Mouse (Mus musculus) lung, embryonic 14.5 days (tissue): ENCODE measurements around the gene H3f3b. TPM values are rescaled to one million over a fixed set of nuclear protein-coding genes. Genes with fewer than 3 reads are reported as not detected.
A peak's percentile ranks its signal among the peaks of the same experiment; 100 is the strongest.

Source experiments
- ATAC-seq: fragments of 200-750 bp; cut with Nextera tagmentation; 2 replicates; pipeline ENCODE4 v1.8.0; 2017; ENCODE audit warnings: mild to moderate bottlenecking, moderate TSS enrichment, moderate library complexity; ENCODE audit not compliant: insufficient read depth
- DNase-seq: peaks from one replicate; pipeline ENCODE4 v3.0.0-alpha.2; 2015
- H3K27ac ChIP-seq: fragments of 300-500 bp; sonication (generic); 2 replicates; pipeline ENCODE4 v1.5.1; 2014; ENCODE audit warnings: low read depth, mild to moderate bottlenecking, moderate library complexity
- H3K27me3 ChIP-seq: fragments of 300-500 bp; sonication (generic); 2 replicates; pipeline ENCODE4 v1.6.1; 2014; ENCODE audit warnings: low read length, control low read depth; ENCODE audit not compliant: insufficient read depth
- H3K36me3 ChIP-seq: fragments of 300-500 bp; sonication (generic); 2 replicates; pipeline ENCODE4 v1.6.1; 2014; ENCODE audit warnings: control low read depth; ENCODE audit not compliant: insufficient read depth
- H3K4me1 ChIP-seq: fragments of 300-500 bp; sonication (generic); 2 replicates; pipeline ENCODE4 v1.6.1; 2014; ENCODE audit warnings: antibody characterized with exemption, control low read depth; ENCODE audit not compliant: insufficient read depth
- H3K4me2 ChIP-seq: fragments of 300-500 bp; sonication (generic); 2 replicates; pipeline ENCODE4 v1.6.1; 2014; ENCODE audit warnings: mild to moderate bottlenecking
- H3K4me3 ChIP-seq: fragments of 300-500 bp; sonication (generic); 2 replicates; pipeline ENCODE4 v1.5.1; 2014; ENCODE audit warnings: low read depth, low read length
- H3K9ac ChIP-seq: fragments of 300-500 bp; sonication (generic); 2 replicates; pipeline ENCODE4 v1.6.1; 2014
- H3K9me3 ChIP-seq: fragments of 300-500 bp; sonication (generic); 2 replicates; pipeline ENCODE4 v1.6.1; 2016; ENCODE audit warnings: low read depth, low read length, control low read depth
- CTCF ChIP-seq: IDR thresholded peaks from 2 replicates; pipeline ENCODE4 v1.5.1; 2016; ENCODE audit warnings: antibody characterized with exemption, low read depth
- WGBS: fragments of 180-500 bp; shearing (Covaris S2); extraction: QIAGEN DNeasy Blood & Tissue Kit; methylation state at CpG from one replicate; pipeline ENCODE4 v1.1.7; 2014; 5-methylcytosine and 5-hydroxymethylcytosine counted together
- polyA plus RNA-seq: library from polyadenylated mRNA; unstranded; fragments of >200 nt; fragmentation: Nextera tagmentation; extraction: Ambion mirVana; gene quantifications from 2 replicates; pipeline ENCODE4 v1.2.1, GENCODE M21; 2014

The H3f3b gene
- 1,851 and 1,959 TPM in 2 replicates for polyA plus RNA-seq

GRCm38 (mm10) chr11:116027756-116028155 lies at the start of gene H3f3b:
Gene H3f3b, minus strand, starts transcription at chr11:116027962.
- Histone ChIP-seq H3K27ac (no peak within 1 kb of the TSS), H3K4me2 (no peak within 1 kb of the TSS), H3K36me3 (peaks cover 4% of the 10 kb centered on the region; the same call in 1 of the 2 replicates), H3K9me3 (no peaks in the 10 kb centered on the region), H3K9ac (no peak within 1 kb of the TSS), H3K4me1 (no peaks in the 10 kb centered on the region), H3K4me3 (no peak within 1 kb of the TSS), H3K27me3 (no peaks in the 10 kb centered on the region)
- TF ChIP-seq CTCF: no peak
- no peak for DNase-seq
- ATAC-seq: no peak
- WGBS: 75% methylated on average over 4 of the region's 4 CpGs

- Histone ChIP-seq H3K27ac (no peak overlapping the region), H3K4me3 (peak overlapping the region; percentile 24; the same call in 1 of the 2 replicates), H3K4me1 (peaks cover 3% of the 10 kb centered on the region; the same call in 1 of the 2 replicates), H3K4me2 (peak overlapping the region; percentile 61), H3K27me3 (no peaks in the 10 kb centered on the region), H3K9me3 (no peaks in the 10 kb centered on the region), H3K9ac (peak overlapping the region; percentile 43; the same call in 1 of the 2 replicates), H3K36me3 (peaks cover 33% of the 10 kb centered on the region)
- WGBS: 55% methylated on average over 7 of the region's 7 CpGs
- no peak for TF ChIP-seq CTCF
- ATAC-seq: no peak
- DNase-seq: no peak
Measured at GRCm38 (mm10) chr11:116076836-116077235, 49.1 kb upstream of the H3f3b start.

GRCm38 (mm10) chr11:116076266-116076540 lies 48.4 kb upstream of the H3f3b start:
- TF ChIP-seq CTCF: no peak
- Histone ChIP-seq H3K4me2 (peak overlapping the region; percentile 61; the same call in 1 of the 2 replicates), H3K9ac (peak overlapping the region; percentile 26; the same call in 1 of the 2 replicates), H3K9me3 (no peaks in the 10 kb centered on the region), H3K4me1 (peaks cover 3% of the 10 kb centered on the region; the same call in 1 of the 2 replicates), H3K27ac (no peak overlapping the region), H3K36me3 (peaks cover 27% of the 10 kb centered on the region), H3K4me3 (no peak overlapping the region; the same call in 1 of the 2 replicates), H3K27me3 (no peaks in the 10 kb centered on the region)
- no peak for ATAC-seq
- DNase-seq: no peak
- WGBS: 52% methylated on average over 7 of the region's 7 CpGs

- Histone ChIP-seq H3K36me3 (peaks cover 22% of the 10 kb centered on the region), H3K4me2 (0 out of 2 replicates have a peak overlapping the region, but pooled peaks have one; percentile 10), H3K4me1 (peaks cover 3% of the 10 kb centered on the region; the same call in 1 of the 2 replicates), H3K4me3 (no peak overlapping the region; the same call in 1 of the 2 replicates), H3K27ac (no peak overlapping the region), H3K9me3 (no peaks in the 10 kb centered on the region), H3K27me3 (no peaks in the 10 kb centered on the region), H3K9ac (peak overlapping the region; percentile 26; the same call in 1 of the 2 replicates)
- WGBS: 36% methylated on average over 20 of the region's 20 CpGs
- 0 out of 2 replicates have a peak, but pooled peaks have one; percentile 6 for TF ChIP-seq CTCF
- ATAC-seq (no peak), DNase-seq (peak; percentile 23)
Measured at GRCm38 (mm10) chr11:116075539-116076265, 47.9 kb upstream of the H3f3b start.

DNA sequence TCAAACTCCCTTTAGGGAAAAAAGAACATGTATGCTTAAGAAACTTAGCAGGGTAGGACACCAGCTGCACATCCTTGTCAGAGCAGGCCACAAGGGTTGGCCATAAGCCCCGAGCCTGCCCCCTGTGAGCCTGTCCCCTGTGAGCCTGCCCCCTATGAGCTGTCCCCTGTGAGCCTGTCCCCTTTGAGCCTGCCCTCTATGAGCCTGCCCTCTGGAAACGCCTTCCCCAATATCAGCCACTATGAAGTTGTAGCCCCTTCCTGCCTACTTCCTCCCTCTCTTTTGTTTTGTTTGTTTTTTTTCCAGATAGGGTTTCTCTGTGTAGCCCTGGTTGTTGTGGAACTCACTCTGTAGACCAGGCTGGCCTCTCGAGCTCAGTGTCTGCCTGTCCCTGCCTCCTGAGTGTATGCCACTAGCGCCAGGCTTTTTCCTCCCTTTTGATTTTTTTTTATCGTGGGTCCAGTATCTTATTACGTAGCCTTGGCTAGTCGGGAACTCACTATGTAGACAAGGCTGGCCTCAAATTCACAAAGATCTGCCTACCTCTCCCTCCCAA lies 46.8 kb upstream of the H3f3b start:
- Histone ChIP-seq H3K9ac (no peak overlapping the region), H3K27ac (no peak overlapping the region; the same call in 1 of the 2 replicates), H3K36me3 (peaks cover 10% of the 10 kb centered on the region), H3K27me3 (no peaks in the 10 kb centered on the region), H3K4me3 (no peak overlapping the region), H3K9me3 (no peaks in the 10 kb centered on the region), H3K4me1 (peaks cover 3% of the 10 kb centered on the region; the same call in 1 of the 2 replicates), H3K4me2 (no peak overlapping the region)
- 47% methylated on average over 7 of the region's 7 CpGs for WGBS
- TF ChIP-seq CTCF: no peak
- DNase-seq (no peak), ATAC-seq (no peak)

GRCm38 (mm10) chr11:116072608-116073007 lies 44.8 kb upstream of the H3f3b start:
- Histone ChIP-seq H3K9me3 (no peaks in the 10 kb centered on the region), H3K36me3 (no peaks in the 10 kb centered on the region), H3K4me2 (no peak overlapping the region), H3K27me3 (no peaks in the 10 kb centered on the region), H3K27ac (no peak overlapping the region), H3K4me3 (no peak overlapping the region), H3K4me1 (peaks cover 3% of the 10 kb centered on the region; the same call in 1 of the 2 replicates), H3K9ac (no peak overlapping the region)
- WGBS: 67% methylated on average over 3 of the region's 3 CpGs
- ATAC-seq (no peak), DNase-seq (no peak)
- TF ChIP-seq CTCF: no peak

GRCm38 (mm10) chr11:116071510-116071909 lies 43.7 kb upstream of the H3f3b start:
- H3K36me3 ChIP-seq: no peaks in the 10 kb centered on the region
- DNase-seq (peak; percentile 21), ATAC-seq (no peak)
- no peak overlapping the region for H3K4me3 ChIP-seq
- H3K4me1 ChIP-seq: no peaks in the 10 kb centered on the region; the same call in 1 of the 2 replicates
- 62% methylated on average over 5 of the region's 5 CpGs for WGBS
- no peak overlapping the region for H3K4me2 ChIP-seq
- H3K27ac ChIP-seq: no peak overlapping the region
- no peaks in the 10 kb centered on the region for H3K9me3 ChIP-seq
- TF ChIP-seq CTCF: peak; percentile 42
- no peaks in the 10 kb centered on the region for H3K27me3 ChIP-seq
- H3K9ac ChIP-seq: no peak overlapping the region
